Mouse (Mus musculus) kidney, embryonic 14.5 days (tissue): Measurements from ENCODE around the gene Tyrobp. TPM values are rescaled to one million over a fixed set of nuclear protein-coding genes. Genes with fewer than 3 reads are reported as not detected.

ENCODE experiments used
- ATAC-seq: fragments of 200-750 bp; cut with Nextera tagmentation; 2 replicates; pipeline ENCODE4 v1.8.0; 2017; ENCODE audit warnings: moderate number of reproducible peaks, mild to moderate bottlenecking, moderate TSS enrichment, moderate library complexity; ENCODE audit not compliant: low FRiP score, low TSS enrichment
- H3K27ac ChIP-seq: fragments of 300-500 bp; sonication (generic); 2 replicates; pipeline ENCODE4 v1.5.1; 2014; ENCODE audit warnings: low read depth, mild to moderate bottlenecking, low read length, moderate library complexity, mixed read lengths
- H3K27me3 ChIP-seq: fragments of 300-500 bp; sonication (generic); 2 replicates; pipeline ENCODE4 v1.6.1; 2014; ENCODE audit warnings: mild to moderate bottlenecking, low read length; ENCODE audit not compliant: control insufficient read depth, insufficient read depth
- H3K36me3 ChIP-seq: fragments of 300-500 bp; sonication (generic); 2 replicates; pipeline ENCODE4 v1.6.1; 2014; ENCODE audit warnings: low read length, mixed read lengths; ENCODE audit not compliant: control insufficient read depth, insufficient read depth
- H3K4me1 ChIP-seq: fragments of 300-500 bp; sonication (generic); 2 replicates; pipeline ENCODE4 v1.6.1; 2014; ENCODE audit warnings: low read length, mixed read lengths; ENCODE audit not compliant: control insufficient read depth, insufficient read depth
- H3K4me2 ChIP-seq: fragments of 300-500 bp; sonication (generic); replicated peaks from 2 replicates; pipeline ENCODE4 v1.6.1; 2014; ENCODE audit warnings: low read depth, mild to moderate bottlenecking, low read length
- H3K4me3 ChIP-seq: fragments of 300-500 bp; sonication (generic); 2 replicates; pipeline ENCODE4 v1.5.1; 2014; ENCODE audit warnings: mild to moderate bottlenecking, low read length
- H3K9ac ChIP-seq: fragments of 300-500 bp; sonication (generic); 2 replicates; pipeline ENCODE4 v1.6.1; 2014; ENCODE audit warnings: low read depth, mild to moderate bottlenecking, low read length, moderate library complexity
- H3K9me3 ChIP-seq: fragments of 300-500 bp; sonication (generic); 2 replicates; pipeline ENCODE4 v1.6.1; 2016; ENCODE audit warnings: low read length; ENCODE audit not compliant: control insufficient read depth
- WGBS: fragments of 180-500 bp; shearing (Covaris S2); extraction: QIAGEN DNeasy Blood & Tissue Kit; methylation state at CpG from one replicate; pipeline ENCODE4 v1.1.7; 2014; 5-methylcytosine and 5-hydroxymethylcytosine counted together
- polyA plus RNA-seq: library from polyadenylated mRNA; unstranded; fragments of >200 nt; fragmentation: Nextera tagmentation; extraction: Ambion mirVana; gene quantifications from 2 replicates; pipeline ENCODE4 v1.2.1, GENCODE M21; 2014

Gene Tyrobp
- polyA plus RNA-seq, 1 experiment from 2014 or later = 23.8 TPM

DNA sequence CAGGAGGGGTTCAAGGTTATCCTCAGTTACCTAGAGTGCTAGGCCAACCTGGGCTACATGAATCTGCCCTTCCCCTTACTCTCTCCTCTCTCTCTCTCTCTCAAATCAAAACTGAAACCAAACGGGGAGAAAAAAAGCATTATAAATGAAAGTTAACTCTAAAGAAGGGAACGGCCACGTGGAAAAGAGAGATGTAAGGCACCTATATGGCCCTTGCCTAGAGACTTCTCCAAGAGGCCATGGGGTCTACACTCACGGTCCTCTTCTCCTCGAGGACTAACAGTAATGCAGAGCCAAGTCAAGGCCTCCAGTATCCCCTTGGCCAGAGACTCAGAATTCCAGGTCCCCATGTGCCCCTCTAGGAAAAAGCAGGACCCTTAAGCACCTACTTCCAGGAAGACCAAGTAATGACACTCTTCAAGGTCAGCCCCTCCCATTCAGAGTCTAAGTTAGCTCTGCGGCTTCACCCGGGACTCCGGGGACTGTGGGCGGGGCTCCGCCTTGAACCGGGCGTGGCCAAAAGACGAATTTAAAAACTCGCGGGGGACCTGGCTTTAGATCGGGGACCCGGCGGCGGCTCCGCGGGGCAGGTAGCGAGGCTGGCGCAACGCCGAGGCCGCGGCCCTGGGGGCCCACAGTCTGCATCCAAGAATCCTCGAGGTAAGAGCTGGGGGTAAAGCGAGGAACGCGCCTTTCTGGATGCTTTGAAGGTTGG lies 7.8 kb downstream of the Tyrobp start, which contains the start of gene Nfkbid:
Nfkbid (plus strand) TSS at position 558 of the 715 bp plus-strand sequence.
- Histone ChIP-seq H3K9ac (peak within 1 kb of the TSS; percentile 61), H3K36me3 (0 out of 2 replicates have a peak, but pooled peaks cover 3% of the 10 kb centered on the region), H3K4me1 (no peaks in the 10 kb centered on the region; the same call in 1 of the 2 replicates), H3K27ac (peak within 1 kb of the TSS; percentile 26; the same call in 1 of the 2 replicates), H3K4me2 (peak within 1 kb of the TSS; percentile 94), H3K4me3 (peak within 1 kb of the TSS; percentile 52), H3K9me3 (no peaks in the 10 kb centered on the region), H3K27me3 (no peaks in the 10 kb centered on the region)
- ATAC-seq = peak; percentile 26; the same call in 1 of the 2 replicates
- 11% methylated on average over 31 of the region's 31 CpGs for WGBS

DNA sequence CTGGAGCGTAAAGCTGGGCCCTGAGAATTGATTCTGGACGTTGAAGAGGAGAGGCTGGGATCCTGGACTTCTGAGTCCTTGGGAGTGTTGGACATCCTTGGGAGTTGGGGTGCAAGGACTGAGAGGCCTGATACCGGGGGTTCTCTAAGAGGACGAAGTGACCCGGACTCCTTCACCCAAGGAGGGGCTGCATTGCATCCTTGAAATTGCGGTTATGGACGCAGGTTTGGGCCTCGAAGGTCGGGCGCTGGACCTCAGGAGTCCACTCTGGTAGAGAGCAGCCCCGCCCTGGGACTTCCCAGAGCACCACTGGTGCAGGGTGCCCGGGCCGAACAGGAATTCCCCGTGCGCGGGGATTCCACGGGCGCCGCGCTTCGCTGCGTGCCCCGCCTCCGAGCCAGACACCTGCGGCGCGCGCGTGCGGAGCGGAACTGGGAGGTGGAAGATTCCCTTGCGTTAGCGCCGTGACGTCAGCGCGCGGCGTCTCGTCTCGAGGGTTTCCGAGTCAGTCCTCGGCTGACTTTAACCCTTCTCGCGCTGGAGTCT lies 8.4 kb downstream of the Tyrobp start:
- Histone ChIP-seq H3K27me3 (no peaks in the 10 kb centered on the region), H3K9me3 (no peaks in the 10 kb centered on the region), H3K36me3 (0 out of 2 replicates have a peak, but pooled peaks cover 3% of the 10 kb centered on the region), H3K27ac (0 out of 2 replicates have a peak overlapping the region, but pooled peaks have one; percentile 26), H3K9ac (peak overlapping the region; percentile 61), H3K4me1 (no peaks in the 10 kb centered on the region; the same call in 1 of the 2 replicates), H3K4me2 (peak overlapping the region; percentile 94), H3K4me3 (peak overlapping the region; percentile 52)
- WGBS = under 1% methylated on average over 45 of the region's 45 CpGs
- peak; percentile 84 for ATAC-seq

DNA sequence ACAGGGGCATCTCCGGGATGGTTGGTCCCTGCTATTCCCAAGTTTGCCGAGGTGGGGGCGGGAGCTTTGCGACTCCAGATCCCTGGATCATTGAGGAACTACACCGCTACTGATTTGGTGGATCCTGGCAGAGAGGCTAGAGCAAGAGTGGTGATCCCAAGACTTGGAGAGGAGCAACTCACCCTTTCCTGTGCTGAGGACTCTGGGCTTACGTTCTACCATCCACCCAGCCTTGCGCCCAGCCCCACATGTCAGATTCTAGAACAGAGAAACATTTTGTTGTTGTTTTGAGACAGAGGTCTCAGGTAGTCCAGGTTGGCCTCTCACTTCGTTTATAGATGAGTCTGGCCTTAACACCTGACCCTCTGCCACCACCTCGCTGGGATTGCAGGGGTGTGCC lies 9.0 kb downstream of the Tyrobp start:
- H3K27me3 ChIP-seq = no peaks in the 10 kb centered on the region
- peak overlapping the region; percentile 94 for H3K4me2 ChIP-seq
- H3K36me3 ChIP-seq = 0 out of 2 replicates have a peak, but pooled peaks cover 3% of the 10 kb centered on the region
- no peak for ATAC-seq
- H3K9ac ChIP-seq = peak overlapping the region; percentile 61
- WGBS = 16% methylated on average over 9 of the region's 9 CpGs
- H3K9me3 ChIP-seq = no peaks in the 10 kb centered on the region
- no peaks in the 10 kb centered on the region; the same call in 1 of the 2 replicates for H3K4me1 ChIP-seq
- H3K27ac ChIP-seq = no peak overlapping the region; the same call in 1 of the 2 replicates
- H3K4me3 ChIP-seq = peak overlapping the region; percentile 52

DNA sequence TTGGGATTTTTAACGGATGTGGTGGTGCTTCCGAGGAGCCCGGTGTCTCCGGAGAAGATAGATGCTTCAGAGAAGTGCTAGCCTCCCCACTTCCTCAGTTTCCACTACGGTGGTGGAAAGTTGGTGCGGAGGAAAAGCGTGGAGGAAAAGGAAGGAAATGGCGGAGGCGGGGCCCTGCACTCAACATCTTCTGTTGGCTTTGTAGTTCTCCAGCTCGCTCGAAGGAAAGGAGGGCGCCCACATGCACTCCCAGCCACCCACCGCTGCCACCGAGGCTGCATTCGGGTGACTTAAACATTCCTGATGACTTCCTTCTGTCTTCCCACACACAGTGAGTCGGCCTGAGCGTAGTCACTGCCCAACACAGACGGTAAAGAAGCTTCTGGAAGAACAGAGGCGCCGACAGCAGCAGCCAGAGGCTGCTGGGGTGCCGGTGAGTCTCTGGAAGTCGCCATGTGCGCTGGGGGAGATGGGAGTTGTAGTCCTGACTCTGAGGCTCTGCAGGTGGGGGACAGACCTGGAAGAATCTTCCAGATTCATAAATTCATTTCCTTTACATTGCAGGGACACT lies 9.6 kb downstream of the Tyrobp start:
- peak overlapping the region; percentile 61; the same call in 1 of the 2 replicates for H3K9ac ChIP-seq
- H3K4me1 ChIP-seq = no peaks in the 10 kb centered on the region; the same call in 1 of the 2 replicates
- no peaks in the 10 kb centered on the region for H3K9me3 ChIP-seq
- peak overlapping the region; percentile 52 for H3K4me3 ChIP-seq
- 41% methylated on average over 23 of the region's 23 CpGs for WGBS
- peak overlapping the region; percentile 94 for H3K4me2 ChIP-seq
- H3K36me3 ChIP-seq = 0 out of 2 replicates have a peak, but pooled peaks cover 3% of the 10 kb centered on the region
- ATAC-seq = no peak
- no peaks in the 10 kb centered on the region for H3K27me3 ChIP-seq
- no peak overlapping the region for H3K27ac ChIP-seq

DNA sequence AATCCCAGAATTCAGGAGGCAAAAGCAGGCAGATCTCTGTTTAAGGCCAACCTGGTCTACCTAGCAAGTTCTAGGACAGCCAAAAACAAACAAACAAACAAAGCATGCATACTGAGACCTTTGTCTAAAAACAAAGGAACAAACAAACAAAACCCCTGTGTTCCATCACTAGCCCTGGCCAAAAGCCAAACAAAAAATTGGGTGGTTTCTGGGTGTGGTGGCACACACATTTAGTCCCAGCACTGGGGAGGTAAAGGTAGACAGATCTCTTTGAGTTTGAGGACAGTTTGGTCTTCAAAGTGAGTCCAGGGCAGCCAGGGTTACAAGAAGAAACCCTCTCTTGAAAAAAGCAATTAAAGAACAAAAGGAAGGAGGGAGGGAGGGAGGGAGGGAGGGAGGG lies 15.8 kb downstream of the Tyrobp start:
- Histone ChIP-seq H3K4me2 (no peak overlapping the region), H3K9me3 (no peaks in the 10 kb centered on the region), H3K36me3 (0 out of 2 replicates have a peak, but pooled peaks cover 3% of the 10 kb centered on the region), H3K9ac (no peak overlapping the region), H3K27ac (no peak overlapping the region), H3K4me3 (no peak overlapping the region), H3K27me3 (no peaks in the 10 kb centered on the region), H3K4me1 (no peaks in the 10 kb centered on the region)
- ATAC-seq = no peak

DNA sequence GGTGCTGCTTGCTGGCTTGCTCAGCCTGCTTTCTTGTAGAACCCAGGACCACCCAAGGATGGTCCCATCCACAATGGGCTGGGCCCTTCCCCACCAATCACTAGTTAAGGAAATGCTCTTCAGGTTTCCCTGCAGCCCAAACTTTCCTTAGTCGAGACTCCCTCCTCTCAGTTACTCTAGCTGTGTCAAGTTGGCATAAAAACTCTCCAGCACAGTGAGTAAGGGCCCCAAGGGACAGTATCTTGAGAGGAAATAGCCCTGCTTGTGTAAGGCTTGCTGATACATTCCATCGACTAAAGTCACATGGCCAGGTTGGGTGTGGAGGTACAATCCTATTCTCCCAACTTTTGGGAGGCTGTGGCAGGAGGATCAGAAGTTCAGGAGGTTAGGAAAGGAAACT lies 16.6 kb downstream of the Tyrobp start:
- H3K9ac ChIP-seq = no peak overlapping the region
- no peak for ATAC-seq
- H3K4me3 ChIP-seq = no peak overlapping the region
- H3K4me2 ChIP-seq = no peak overlapping the region
- H3K9me3 ChIP-seq = no peaks in the 10 kb centered on the region
- H3K27ac ChIP-seq = no peak overlapping the region
- H3K27me3 ChIP-seq = no peaks in the 10 kb centered on the region
- 58% methylated on average over 2 of the region's 2 CpGs for WGBS
- 0 out of 2 replicates have a peak, but pooled peaks cover 3% of the 10 kb centered on the region for H3K36me3 ChIP-seq
- H3K4me1 ChIP-seq = no peaks in the 10 kb centered on the region

DNA sequence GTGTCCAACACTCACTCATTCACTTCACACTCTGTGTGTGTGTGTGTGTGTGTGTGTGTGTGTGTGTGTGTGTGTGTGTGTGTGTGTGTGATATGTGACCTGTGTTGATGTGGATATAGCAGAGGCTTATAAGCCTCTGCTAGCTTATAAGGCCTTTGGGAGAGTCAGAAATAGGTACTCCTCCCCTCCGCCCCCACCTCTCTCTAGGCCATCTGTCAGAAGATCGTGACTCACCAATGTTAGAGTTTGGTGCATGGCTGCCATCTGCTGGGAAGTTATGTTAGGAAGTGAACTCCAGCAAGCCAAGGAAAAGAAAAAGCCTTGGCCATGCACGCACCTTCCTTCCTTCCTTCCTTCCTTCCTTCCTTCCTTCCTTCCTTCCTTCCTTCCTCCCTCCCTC lies 18.2 kb downstream of the Tyrobp start:
- ATAC-seq = 0 out of 2 replicates have a peak, but pooled peaks have one; percentile 22
- no peaks in the 10 kb centered on the region for H3K9me3 ChIP-seq
- H3K4me3 ChIP-seq = no peak overlapping the region
- no peak overlapping the region for H3K27ac ChIP-seq
- no peaks in the 10 kb centered on the region for H3K36me3 ChIP-seq
- no peak overlapping the region for H3K9ac ChIP-seq
- H3K4me1 ChIP-seq = no peaks in the 10 kb centered on the region
- no peak overlapping the region for H3K4me2 ChIP-seq
- WGBS = 17% methylated on average over 3 of the region's 3 CpGs
- H3K27me3 ChIP-seq = peaks cover 1% of the 10 kb centered on the region; the same call in 1 of the 2 replicates

DNA sequence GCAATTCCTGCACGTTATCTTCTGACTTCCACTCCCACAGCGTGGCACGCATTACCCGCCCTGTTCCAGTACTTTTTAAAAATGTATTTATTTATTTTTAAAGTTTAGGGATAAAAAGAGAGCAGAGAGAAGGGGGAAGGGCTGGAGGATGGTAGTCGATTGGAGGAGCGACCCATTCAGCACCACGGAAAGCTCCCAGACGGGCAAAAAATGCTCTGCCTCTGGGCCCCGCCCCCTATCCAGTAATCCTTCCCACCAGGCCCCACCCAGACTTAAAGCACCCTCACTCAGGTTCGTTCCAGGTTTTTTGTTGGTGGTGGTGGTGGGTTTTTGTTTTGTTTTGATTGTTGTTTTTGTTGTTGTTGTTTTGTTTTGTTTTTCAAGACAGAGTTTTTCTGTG lies 20.7 kb downstream of the Tyrobp start:
- Histone ChIP-seq H3K4me3 (no peak overlapping the region), H3K4me1 (no peaks in the 10 kb centered on the region), H3K36me3 (no peaks in the 10 kb centered on the region), H3K27me3 (peaks cover 9% of the 10 kb centered on the region), H3K9ac (no peak overlapping the region), H3K4me2 (no peak overlapping the region), H3K27ac (no peak overlapping the region), H3K9me3 (no peaks in the 10 kb centered on the region)
- ATAC-seq = no peak
- WGBS = 2% methylated on average over 10 of the region's 10 CpGs
